Mouse (Mus musculus) small intestine, adult 2 months (tissue): ENCODE measurements around the gene Kdm2b.

Source experiments
- CTCF ChIP-seq: fragments of 200-500 bp; IDR thresholded peaks from 2 replicates; pipeline ENCODE4 v1.5.1; 2012; ENCODE audit warnings: low read depth, mild to moderate bottlenecking, control low read depth, inconsistent platforms, low read length, moderate library complexity, mixed read lengths; ENCODE audit not compliant: insufficient replicate concordance, insufficient read length; ENCODE audit errors: extremely low read depth
- POLR2A ChIP-seq: fragments of 200-500 bp; IDR thresholded peaks from 2 replicates; pipeline ENCODE4 v1.6.1; 2012; ENCODE audit warnings: low read depth, mild to moderate bottlenecking, control low read depth, inconsistent platforms, low read length, moderate library complexity

DNA sequence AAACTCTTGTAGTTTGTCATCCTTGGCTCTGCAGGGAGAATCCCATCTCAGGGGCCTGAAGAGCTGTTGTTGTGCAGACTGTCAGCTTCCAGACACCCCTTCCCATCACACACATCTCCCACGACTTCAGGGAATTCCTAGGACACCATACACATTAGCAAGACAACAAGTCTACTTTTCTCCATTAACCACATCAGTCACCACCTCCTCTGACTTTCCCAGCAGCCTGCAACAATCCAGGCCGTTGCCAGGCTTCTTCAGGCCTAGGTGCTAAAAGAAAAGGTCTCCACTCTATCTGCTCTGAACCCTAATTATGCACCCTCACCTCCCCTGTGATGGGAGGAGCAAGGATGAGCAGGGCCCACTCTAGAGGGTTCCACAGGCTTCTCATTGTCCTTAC is 99.2 kb downstream of the Kdm2b start:
- TF ChIP-seq POLR2A, result no peak
- TF ChIP-seq CTCF, result no peak
